Mouse (Mus musculus) kidney, postnatal 0 days (tissue): Measurements from ENCODE around the gene Vmn2r44. TPM values are rescaled to one million over a fixed set of nuclear protein-coding genes. Genes with fewer than 3 reads are reported as not detected.
"Not testable (repeated sequence)": the region's sequence is repeated elsewhere in the genome, so short reads cannot be mapped to it uniquely, and the experiment has no call there.

Source experiments
- ATAC-seq: fragments of 200-750 bp; cut with Nextera tagmentation; replicated peaks from 2 replicates; pipeline ENCODE4 v1.8.0; 2017; ENCODE audit warnings: low read depth, moderate number of reproducible peaks, moderate TSS enrichment, moderate library complexity; ENCODE audit not compliant: low FRiP score
- DNase-seq: peaks from one replicate; pipeline ENCODE4 v3.0.0-alpha.2; 2016; ENCODE audit warnings: low spot score
- H3K27ac ChIP-seq: fragments of 300-500 bp; sonication (generic); 2 replicates; pipeline ENCODE4 v1.5.1; 2014; ENCODE audit warnings: mild to moderate bottlenecking
- H3K27me3 ChIP-seq: fragments of 300-500 bp; sonication (generic); 2 replicates; pipeline ENCODE4 v1.6.1; 2014; ENCODE audit warnings: low read length, mixed read lengths; ENCODE audit not compliant: insufficient read depth
- H3K36me3 ChIP-seq: fragments of 300-500 bp; sonication (generic); 2 replicates; pipeline ENCODE4 v1.6.1; 2014; ENCODE audit warnings: low read length, mixed read lengths; ENCODE audit not compliant: insufficient read depth
- H3K4me1 ChIP-seq: fragments of 300-500 bp; sonication (generic); replicated peaks from 2 replicates; pipeline ENCODE4 v1.6.1; 2014; ENCODE audit warnings: antibody characterized with exemption, low read length, mixed read lengths; ENCODE audit not compliant: insufficient read depth
- H3K4me2 ChIP-seq: fragments of 300-500 bp; sonication (generic); 2 replicates; pipeline ENCODE4 v1.6.1; 2014; ENCODE audit warnings: mild to moderate bottlenecking, low read length, moderate library complexity, mixed read lengths
- H3K4me3 ChIP-seq: fragments of 300-500 bp; sonication (generic); replicated peaks from 2 replicates; pipeline ENCODE4 v1.5.1; 2014; ENCODE audit warnings: low read depth, low read length
- H3K9ac ChIP-seq: fragments of 300-500 bp; sonication (generic); 2 replicates; pipeline ENCODE4 v1.6.1; 2014; ENCODE audit warnings: low read depth, low read length
- H3K9me3 ChIP-seq: fragments of 300-500 bp; sonication (generic); replicated peaks from 2 replicates; pipeline ENCODE4 v1.6.1; 2016; ENCODE audit warnings: low read length, inconsistent platforms, mixed read lengths
- WGBS: fragments of 180-500 bp; shearing (Covaris S2); extraction: QIAGEN DNeasy Blood & Tissue Kit; methylation state at CpG from one replicate; pipeline ENCODE4 v1.1.7; 2014; 5-methylcytosine and 5-hydroxymethylcytosine counted together
- polyA plus RNA-seq: library from polyadenylated mRNA; unstranded; fragments of >200 nt; fragmentation: Nextera tagmentation; extraction: Ambion mirVana; gene quantifications from 2 replicates; pipeline ENCODE4 v1.2.1, GENCODE M21; 2015

The Vmn2r44 gene
- polyA plus RNA-seq = not detected in 2 replicates

- not testable (repeated sequence) for H3K4me2 ChIP-seq, DNase-seq, H3K36me3 ChIP-seq, H3K9me3 ChIP-seq, H3K27me3 ChIP-seq, H3K4me1 ChIP-seq, H3K4me3 ChIP-seq, H3K9ac ChIP-seq, ATAC-seq, H3K27ac ChIP-seq
These were observed at the start of gene Vmn2r44 for GRCm38 (mm10) chr7:8383233-8383632. TSS of gene Vmn2r44 (minus strand) at chr7:8383333.

GRCm38 (mm10) chr7:8357879-8358278 is 25.3 kb downstream of the Vmn2r44 start:
- not testable (repeated sequence) for H3K4me1 ChIP-seq, ATAC-seq, H3K9ac ChIP-seq, H3K36me3 ChIP-seq, H3K4me3 ChIP-seq, H3K27me3 ChIP-seq, H3K4me2 ChIP-seq, H3K9me3 ChIP-seq, H3K27ac ChIP-seq, DNase-seq
- WGBS = 85% methylated on average over 11 of the region's 11 CpGs

Other genes with a start within 250 kb of the Vmn2r44 start
- not detected in 2 replicates for gene Vmn2r41, start 221.7 kb downstream of the Vmn2r44 start, polyA plus RNA-seq
- not detected in 2 replicates for gene Vmn2r42, start 183.0 kb downstream of the Vmn2r44 start, polyA plus RNA-seq
- not detected in 2 replicates for gene Vmn2r43, start 122.7 kb downstream of the Vmn2r44 start, polyA plus RNA-seq
- not detected in 2 replicates for gene Vmn2r45, start 105.7 kb upstream of the Vmn2r44 start, polyA plus RNA-seq